Mouse (Mus musculus) liver, adult (tissue): ENCODE measurements around the gene Syn3.
A peak's percentile ranks its signal among the peaks of the same experiment; 100 is the strongest.

Experiments used
- GATA4 ChIP-seq: IDR thresholded peaks from 2 replicates; pipeline ENCODE4 v1.6.1; 2014; ENCODE audit warnings: mild to moderate bottlenecking, low read length; ENCODE audit not compliant: insufficient replicate concordance

Syn3 gene

DNA sequence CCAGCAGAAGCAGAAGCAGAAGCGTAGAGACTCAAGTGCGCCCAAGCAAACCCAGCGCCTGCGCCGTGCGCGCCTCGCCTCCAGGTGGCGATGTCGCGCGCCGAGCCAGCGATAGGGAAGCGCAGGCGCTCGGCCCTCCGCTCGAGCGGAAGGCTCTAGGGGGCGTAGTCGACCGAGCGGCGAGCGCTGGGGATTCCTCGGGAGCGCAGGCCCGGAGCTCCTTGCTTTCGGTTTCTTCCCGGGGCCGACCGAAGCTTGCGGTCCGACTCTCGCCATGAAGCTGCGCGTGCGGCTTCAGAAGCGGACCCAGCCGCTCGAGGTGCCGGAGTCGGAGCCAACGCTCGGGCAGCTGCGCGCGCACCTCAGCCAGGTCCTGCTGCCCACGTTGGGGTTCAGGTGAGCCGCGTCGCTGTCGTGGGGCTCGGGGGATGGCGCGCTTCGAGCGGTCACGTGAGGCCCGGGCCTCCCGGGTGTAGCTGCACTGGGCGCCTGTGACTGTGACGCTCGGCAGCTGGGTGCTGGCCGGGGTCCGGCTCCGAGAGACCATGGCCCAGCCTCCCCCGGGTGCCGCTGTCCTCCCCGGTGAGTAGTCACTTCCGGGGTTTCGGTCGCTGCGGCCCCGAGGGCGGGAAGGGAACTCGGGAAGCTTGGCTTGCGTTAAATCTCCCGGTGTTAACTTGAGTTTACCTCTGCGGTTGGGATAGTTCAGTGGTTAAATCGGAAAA is 476.8 kb downstream of the Syn3 start, which contains the start of gene Fbxo7:
TSS of gene Fbxo7 (plus strand) at position 224 of the 725 bp plus-strand sequence.
- TF ChIP-seq GATA4 = peak; percentile 91; the same call in 1 of the 2 replicates

DNA sequence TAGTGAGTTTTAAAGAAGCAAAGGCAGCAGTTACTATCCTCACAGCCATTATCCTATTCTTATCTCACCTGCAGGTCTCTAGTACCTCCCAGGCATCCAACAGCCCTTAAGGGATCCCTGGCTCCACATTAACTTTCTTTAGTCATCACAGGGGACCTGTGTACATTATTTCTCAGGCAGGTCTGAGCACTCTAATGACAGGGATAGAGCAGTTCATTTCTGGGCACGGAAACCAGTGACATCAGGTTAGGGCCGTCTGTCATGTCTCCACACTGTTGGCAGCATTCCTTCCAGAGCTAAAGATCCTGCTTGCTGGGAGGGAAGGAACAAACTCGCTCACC is 477.3 kb downstream of the Syn3 start:
- no peak for TF ChIP-seq GATA4

DNA sequence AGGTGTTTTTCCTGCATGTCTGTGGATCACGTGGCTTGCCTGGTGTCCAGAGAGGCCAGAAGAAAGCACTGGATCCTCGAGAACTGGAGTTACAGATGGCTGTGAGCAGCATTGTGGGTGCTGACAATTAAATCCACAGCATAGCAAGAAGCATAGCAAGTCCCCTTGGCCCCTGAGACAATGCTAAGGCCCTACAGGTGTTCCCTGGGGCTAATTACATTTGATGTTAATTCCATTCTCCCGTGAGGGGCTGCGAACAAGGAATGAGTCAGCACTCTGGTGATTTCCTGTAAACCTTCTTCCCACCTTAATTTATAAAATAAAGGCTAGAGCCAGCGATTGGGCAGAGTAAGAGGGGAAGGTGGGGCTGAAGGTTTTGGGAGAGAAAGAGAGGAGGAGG is 479.9 kb downstream of the Syn3 start:
- TF ChIP-seq GATA4 = no peak

DNA sequence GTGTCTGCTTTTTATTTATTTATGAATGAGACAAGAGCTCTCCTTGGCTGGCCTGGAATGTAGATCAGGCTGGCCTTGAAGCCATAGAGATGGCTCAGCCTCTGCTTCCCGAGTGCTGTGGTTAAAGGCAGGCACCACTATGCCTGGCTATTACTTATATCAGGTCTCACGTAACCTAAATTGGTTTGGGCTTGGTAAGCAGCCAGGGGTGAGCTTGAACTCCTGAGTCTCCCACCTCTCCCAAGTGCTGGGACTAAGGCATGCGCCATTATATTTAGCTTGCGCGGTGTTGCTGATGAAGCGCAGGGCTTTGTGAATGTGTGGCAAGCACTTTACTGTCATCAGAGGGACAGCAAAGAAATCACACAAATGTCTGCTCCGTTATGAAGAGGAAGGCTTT is 480.9 kb downstream of the Syn3 start:
- TF ChIP-seq GATA4 = no peak

DNA sequence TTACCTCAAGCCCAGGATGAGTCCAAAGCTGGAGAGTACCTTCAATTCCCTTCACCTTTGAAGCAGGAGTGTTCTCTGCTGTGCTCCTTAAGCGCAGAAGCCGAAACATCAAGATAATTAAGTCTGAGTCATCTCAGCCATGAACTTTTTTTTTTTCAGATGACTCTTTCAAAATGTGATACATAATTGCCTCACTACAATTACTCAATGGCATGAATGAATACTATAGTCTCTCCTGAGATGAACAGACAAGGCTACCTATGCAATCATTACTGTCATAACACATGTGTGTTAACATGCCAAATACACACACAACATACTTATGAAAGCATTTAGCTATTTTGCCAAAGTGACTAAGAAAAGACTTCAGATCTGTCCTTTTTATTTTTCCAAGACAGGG is 486.9 kb downstream of the Syn3 start, which contains the start of gene Bpifc:
TSS of gene Bpifc (minus strand) at position 115 of the 400 bp plus-strand sequence.
- no peak for TF ChIP-seq GATA4

DNA sequence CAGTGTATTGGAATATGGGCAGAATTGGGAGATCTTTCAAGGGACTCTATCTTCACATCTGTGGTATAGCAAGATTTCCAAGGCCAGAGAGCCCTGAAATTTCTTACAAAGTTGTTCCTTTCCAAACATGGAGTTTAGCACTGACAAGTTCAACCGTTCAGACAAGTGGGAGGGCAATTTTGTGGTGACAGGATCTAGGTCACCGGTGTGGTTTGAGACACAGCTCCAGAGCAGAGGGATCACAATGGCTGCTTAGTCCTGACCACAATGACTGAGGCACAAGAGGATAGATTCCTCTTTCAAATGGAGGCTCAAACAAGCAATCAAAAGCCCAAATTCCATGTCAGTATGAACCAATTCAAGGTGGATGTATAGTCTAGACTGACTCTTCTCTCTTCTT is 487.5 kb downstream of the Syn3 start:
- no peak for TF ChIP-seq GATA4

DNA sequence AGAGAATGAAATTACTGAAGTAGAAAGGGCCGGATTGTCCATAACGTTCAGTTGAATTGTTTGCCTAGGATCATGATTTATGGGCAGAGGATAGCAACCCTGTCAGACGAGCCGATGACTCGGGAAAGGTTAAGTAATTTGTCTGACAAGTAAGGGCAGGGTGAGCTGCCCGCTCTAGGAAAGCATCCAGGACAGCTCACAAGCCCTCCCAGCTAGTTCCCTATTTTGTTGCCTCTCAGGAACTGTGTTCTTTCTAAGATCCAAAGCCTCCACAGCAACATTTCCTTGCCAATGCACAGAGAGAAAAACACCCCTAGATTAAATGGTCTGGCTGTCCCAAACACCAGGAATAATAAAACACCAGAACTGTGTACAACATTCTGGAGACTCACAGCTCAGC is 488.1 kb downstream of the Syn3 start:
- no peak for TF ChIP-seq GATA4

DNA sequence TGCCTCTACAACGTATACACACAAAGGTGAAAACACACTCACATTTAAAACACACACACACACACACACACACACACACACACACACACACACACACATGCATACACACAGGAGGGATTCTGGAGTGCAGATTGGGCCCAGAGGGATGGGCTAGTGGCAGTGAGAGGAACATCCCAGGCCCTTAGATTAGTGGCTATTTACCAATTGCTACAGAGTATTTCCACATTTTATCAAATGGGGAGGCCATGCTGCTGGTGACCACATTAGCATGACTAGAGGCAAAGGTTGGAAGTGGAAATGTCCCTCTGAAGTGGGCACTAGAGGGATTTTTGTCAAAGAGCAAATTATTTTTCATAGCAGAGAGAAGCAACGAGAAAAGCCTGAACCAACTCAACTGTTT is 489.0 kb downstream of the Syn3 start:
- TF ChIP-seq GATA4 = no peak

DNA sequence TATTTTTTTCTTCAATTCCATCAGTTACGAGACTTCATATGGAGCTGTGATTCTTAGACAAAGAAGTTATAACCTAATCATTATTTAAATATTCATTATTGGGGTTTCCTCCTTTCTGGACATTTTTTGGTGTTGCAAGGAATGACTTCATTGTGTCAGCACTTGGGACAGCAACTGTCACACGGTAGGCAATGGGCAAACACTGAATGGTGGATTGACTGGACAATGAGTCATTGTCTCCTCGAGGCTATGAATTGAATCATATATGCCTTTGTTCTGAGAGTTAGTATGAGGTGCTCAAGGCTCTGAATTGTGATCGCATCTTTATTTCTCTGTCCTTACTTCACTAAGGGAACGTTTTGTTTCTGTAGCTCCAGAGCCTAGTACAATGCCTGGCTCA is 492.2 kb downstream of the Syn3 start:
- TF ChIP-seq GATA4 = no peak
